Mouse (Mus musculus) kidney, adult 2 months (tissue): ENCODE data around the gene 2510009E07Rik.

ENCODE experiments used
- CTCF ChIP-seq: fragments of 200-500 bp; conservative IDR thresholded peaks from 2 replicates; pipeline ENCODE4 v1.5.1; 2011; ENCODE audit warnings: low read depth, mild to moderate bottlenecking, control low read depth, low read length, moderate library complexity, mixed read lengths; ENCODE audit not compliant: insufficient read depth, insufficient read length
- POLR2A ChIP-seq: fragments of 200-500 bp; IDR thresholded peaks from one replicate; pipeline ENCODE4 v1.6.1; 2011; ENCODE audit warnings: low read depth, low read length, control low read depth

GRCm38 (mm10) chr16:21636156-21636853 lies 58.2 kb downstream of the 2510009E07Rik start:
- no peak for TF ChIP-seq CTCF
- no peak for TF ChIP-seq POLR2A
